Mouse (Mus musculus) cerebellum, postnatal 4 days (tissue): ENCODE measurements around the gene Dhfr.

ENCODE experiments used
- DNase-seq, 2 experiments: peaks; one replicate each; pipeline ENCODE4 v3.0.0; 2022; ENCODE audit warnings: low spot score in 2 of 2, mixed read lengths in 1 of 2

Gene Dhfr

DNA sequence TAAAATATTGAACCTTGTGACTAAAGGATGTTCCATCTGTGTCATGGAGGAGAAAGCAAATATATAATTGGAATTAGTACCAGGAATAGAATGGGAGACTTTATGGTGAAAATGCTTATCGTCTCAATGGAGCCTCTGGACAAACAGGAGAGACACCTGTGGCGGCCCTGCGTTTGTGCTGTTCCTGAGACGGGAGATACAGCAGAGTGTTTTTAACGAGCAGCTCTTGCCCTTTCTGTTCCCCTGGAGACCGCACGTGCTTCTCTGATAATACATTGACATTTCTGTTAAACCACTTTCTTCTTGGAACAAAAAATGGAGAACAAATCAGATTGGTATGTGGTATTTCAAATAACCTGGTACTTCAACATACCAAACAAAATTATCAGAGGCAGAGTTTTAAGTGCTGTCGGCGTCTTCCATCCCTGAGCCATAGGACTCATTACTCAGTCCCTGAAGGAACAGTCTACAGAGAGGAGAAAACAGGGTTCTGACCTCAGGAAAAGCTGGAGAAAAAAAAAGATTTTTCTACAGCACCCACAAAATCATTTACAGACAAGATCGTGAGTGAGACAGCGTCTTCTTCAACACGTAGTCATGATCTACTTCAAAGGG is 38.6 kb downstream of the Dhfr start:
- no peak for DNase-seq

DNA sequence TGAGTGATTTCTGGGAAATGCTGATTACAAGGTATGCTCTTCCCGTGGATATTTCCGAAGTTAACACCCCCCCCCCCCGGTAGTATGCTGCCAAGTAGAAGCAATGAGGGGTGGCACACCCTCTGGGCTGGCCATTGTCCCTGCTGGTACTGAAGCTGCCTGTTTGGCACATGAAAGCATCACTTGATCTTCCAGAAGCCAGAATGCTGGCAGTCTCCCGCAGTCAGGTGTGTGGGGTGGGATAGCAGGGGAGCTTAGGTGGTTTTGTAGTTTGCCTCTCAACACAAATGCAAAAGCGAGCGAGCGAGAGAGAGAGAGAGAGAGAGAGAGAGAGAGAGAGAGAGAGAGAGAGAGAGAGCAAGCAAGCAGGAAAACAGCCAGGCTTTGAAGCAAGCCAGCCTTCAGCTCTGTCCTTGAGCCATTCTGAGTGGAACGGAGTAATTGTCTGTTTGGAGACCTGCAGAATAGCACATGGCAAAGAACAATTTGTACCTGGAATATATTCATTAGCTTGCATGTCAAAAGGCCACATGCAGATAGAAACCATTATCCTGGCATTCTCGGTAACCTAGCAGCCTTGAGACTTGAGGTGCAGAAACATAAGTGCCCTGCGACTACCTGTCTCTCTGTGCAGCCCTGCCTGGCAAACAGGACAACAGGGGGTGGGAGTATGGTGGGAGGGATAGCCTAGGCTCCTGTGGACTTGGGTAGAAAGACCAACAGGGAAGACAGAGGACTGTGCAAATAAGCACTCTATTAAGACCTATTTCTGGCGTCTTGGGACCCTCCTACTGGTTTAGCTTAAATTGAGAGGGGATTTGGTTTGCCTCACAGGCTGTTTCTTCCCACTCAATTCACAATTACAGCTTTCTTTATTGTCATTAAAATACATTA is 44.2 kb downstream of the Dhfr start:
- no peak for DNase-seq

DNA sequence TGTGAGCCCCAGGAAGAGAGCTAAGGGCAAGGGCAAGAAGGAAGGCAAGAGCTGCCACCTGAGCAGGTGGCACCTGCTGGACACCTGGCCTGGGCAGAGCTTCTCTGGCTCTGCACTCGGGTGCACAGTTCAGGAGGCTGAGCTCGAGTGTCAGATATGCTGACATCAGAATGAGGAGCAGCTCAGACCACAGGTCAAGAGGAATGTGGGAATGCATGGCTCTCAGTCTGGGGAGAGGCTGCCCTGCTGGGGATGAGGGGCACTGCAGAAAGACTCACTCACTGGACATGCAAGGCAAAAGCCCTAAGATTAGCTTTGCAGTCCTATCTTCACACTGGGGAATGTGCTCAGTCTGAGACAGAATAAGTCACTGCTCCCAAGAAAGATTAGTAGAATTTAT is 47.5 kb downstream of the Dhfr start:
- DNase-seq, result no peak

DNA sequence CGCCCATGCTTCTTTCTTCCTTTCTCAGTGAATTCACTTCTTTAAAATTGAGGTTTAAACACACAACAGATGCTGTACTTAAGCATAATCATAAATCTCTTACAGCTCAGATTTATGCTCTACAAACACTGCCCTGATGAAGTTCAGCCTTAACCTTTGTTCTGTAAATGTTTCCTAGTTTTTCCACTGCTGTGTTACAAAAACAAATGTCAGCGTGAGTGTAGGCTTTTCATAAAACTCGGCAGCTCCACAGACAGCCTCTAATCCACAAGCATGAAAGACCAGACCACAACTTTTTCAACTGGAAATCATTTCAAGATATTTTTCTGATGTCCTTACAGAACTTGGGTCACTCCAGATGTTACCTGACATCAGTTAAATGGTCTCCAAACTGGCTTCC is 49.0 kb downstream of the Dhfr start:
- DNase-seq, result no peak

DNA sequence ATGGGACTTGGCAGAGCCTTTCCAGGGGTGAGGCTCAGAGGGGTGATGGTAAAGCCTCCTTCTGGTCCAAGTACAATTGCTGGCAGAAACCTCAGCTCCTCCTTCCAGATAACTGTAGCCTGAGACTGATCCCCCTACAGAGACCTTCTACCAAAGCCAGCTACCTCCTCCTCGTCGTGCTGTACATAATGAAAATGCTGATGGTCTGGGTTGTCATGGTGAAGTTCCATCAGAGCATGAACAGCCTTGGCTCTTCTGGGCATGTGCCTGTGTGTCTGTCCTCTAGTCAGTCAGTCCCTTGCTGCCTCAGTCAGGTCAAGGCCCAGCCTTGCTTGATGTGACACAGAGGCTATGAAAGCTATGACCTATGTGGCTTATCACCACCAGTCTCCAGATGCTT is 56.0 kb downstream of the Dhfr start:
- no peak for DNase-seq

DNA sequence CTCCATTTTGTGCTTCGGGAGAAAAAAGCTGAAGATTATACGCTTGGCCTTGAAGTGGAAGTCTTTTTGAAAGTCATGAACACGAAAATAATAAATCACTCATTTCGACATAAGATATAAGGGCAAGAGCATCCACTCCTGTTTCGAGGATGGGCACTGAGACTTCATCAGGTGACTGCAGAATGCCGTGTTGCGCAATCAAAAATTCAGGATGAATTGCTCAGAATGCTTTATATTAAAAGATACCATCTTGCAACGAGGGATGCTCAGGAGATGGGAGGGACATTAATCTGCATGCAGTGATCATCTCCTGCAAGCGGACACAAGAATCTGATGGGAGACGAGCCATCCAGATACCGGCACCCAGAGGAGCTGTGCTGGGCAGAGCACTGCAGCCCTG is 65.1 kb downstream of the Dhfr start:
- DNase-seq, result no peak

DNA sequence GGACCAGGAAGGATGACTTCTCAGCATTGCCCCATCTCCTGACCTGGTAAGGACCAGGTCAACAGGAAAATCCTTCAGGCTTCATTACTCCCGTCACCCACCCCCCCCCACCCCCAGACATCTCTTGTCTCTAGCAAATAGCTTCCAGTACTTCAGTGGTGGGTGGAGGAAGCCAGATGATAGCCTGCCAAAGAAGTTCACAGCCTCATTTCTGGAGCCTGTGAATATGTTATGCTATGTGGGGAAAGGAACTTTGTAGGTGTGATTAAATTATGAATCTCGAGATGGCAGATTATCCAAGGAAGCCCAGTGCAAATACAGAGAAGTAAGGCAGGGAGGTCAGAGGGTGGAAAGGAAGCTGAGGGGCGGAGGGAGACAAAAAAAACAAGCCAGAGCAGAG is 69.2 kb downstream of the Dhfr start:
- DNase-seq, result no peak

DNA sequence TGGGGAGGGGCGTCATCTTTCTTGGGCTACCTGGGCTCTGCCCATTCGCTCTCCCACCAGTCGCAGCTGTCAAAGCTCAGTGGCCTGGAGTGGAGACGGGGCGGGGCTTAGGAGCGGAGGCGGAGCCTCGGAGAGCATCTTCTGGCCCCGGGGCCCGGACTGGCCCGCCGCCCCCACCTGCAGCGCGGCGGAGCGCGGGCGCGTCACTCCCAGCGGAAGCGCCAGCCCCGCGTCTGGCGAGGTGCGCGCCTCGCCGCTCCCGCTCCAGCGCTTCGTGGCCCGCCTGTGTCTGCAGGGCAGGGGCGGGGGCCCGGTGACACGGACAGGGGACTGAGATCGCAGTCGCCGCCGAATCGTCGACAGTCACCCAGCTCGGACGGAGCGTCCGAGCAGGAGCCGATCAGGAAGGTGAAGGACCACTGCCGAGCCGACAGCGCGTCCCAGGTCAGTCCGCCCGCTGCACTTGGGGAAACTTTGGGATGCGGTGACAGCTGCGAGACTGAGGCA is 71.3 kb downstream of the Dhfr start, which contains the start of gene Ankrd34b:
Gene Ankrd34b (plus strand): TSS at position 139 of the 507 bp plus-strand sequence.
- peak in 1 of 2 experiments; percentile 66 for DNase-seq

DNA sequence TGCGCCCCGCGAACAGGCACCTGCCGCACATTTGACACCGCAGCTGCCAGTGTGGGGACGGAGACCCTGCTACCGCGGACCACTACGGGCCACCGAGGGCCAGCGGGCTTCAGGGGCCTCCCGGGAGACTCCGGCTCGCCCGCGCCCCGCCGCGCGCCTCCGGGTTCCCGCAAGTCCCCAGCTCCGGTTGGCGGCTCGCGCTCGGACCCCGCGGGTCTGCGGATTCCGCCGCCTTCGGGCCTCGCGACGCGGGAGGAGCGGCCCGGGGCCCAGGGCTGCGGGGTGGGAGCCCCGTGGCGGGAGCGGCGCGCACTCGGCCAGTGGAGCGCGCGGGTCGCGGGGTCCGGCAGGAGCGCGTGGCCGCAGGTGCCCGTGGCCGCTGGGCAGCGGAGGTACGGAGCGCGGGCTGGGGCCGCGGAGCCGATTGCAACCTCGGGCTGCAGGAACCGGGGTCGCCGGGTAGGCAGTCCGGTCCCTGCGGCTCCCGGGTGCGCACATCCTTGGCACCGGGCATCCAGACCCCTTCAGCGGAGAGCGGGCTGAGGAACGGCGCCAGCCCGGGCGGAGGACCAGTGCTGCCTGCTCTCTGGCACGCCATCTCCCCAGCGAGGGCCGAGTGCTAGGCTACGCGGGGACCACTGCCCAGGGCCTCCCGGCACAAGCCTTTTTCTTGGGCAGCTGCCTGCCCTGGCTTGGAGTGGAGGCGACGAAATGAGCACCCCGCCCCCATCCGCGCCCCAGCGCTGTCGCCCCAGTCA is 71.9 kb downstream of the Dhfr start:
- DNase-seq, result peak in 1 of 2 experiments; percentile 53

DNA sequence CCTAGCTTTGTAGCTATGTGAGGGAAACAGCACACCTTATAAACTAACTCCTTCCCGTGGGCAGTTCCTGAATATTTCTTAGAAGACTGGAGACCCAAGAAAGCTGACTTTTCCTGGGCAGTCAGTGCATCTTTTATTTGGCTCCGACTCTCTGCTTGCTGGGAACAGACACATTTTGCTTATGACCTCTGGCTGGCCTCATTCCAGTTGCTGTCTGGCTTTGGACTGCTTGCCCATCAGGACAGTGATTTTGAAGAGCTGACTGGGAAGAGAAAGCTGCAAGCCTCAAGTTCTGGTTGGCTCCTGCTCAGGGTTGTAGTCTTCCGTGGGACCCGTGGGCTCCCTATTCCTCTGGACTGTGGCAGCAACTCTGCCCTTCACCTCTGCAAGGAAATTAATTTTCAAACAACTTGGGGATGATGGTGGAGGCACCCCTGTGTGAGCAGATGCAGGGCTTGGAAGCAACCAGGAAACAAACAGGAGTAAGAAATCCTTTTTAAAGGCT is 72.9 kb downstream of the Dhfr start:
- peak in 1 of 2 experiments; percentile 17 for DNase-seq
